Mouse (Mus musculus) cortical plate, adult 2 months (tissue): ENCODE results near the gene Rrp12. TPM values are rescaled to one million over a fixed set of nuclear protein-coding genes. Genes with fewer than 3 reads are reported as not detected.
A peak's percentile ranks its signal among the peaks of the same experiment; 100 is the strongest.

ENCODE experiments used
- H3K27ac ChIP-seq: fragments of 200-500 bp; 2 replicates; pipeline ENCODE4 v1.5.1; 2012; ENCODE audit warnings: low read length, control low read depth, inconsistent platforms; ENCODE audit not compliant: insufficient read depth
- H3K4me1 ChIP-seq: fragments of 200-500 bp; 2 replicates; pipeline ENCODE4 v1.6.1; 2011; ENCODE audit warnings: low read length; ENCODE audit not compliant: control insufficient read depth, insufficient read depth
- H3K4me3 ChIP-seq: fragments of 200-500 bp; 2 replicates; pipeline ENCODE4 v1.5.1; 2011; ENCODE audit warnings: mild to moderate bottlenecking, low read length, control low read depth; ENCODE audit not compliant: insufficient read depth
- CTCF ChIP-seq: fragments of 200-500 bp; IDR thresholded peaks from 2 replicates; pipeline ENCODE4 v1.5.1; 2011; ENCODE audit warnings: mild to moderate bottlenecking, control low read depth, low read length; ENCODE audit not compliant: insufficient read depth; ENCODE audit errors: extremely low read depth
- POLR2A ChIP-seq: fragments of 200-500 bp; IDR thresholded peaks from 2 replicates; pipeline ENCODE4 v1.6.1; 2011; ENCODE audit warnings: mild to moderate bottlenecking, low read length, control low read depth; ENCODE audit not compliant: insufficient read depth; ENCODE audit errors: extremely low read depth
- polyA plus RNA-seq: library from polyadenylated mRNA; depleted of rRNA; stranded (reverse); fragments of >200 nt; gene quantifications from 2 replicates; pipeline ENCODE4 v1.2.3, GENCODE M21; 2012

Rrp12 gene
- polyA plus RNA-seq, 1 experiment = 18.6 TPM

- TF ChIP-seq POLR2A (no peak), CTCF (no peak)
- H3K4me3 ChIP-seq = no peak overlapping the region
- no peak overlapping the region for H3K27ac ChIP-seq
- H3K4me1 ChIP-seq = no peaks in the 10 kb centered on the region
Observed at GRCm38 (mm10) chr19:41906311-41907078, 10.5 kb upstream of the Rrp12 start.

- TF ChIP-seq CTCF (no peak), POLR2A (no peak)
- Histone ChIP-seq H3K4me1 (no peaks in the 10 kb centered on the region), H3K27ac (no peak overlapping the region), H3K4me3 (no peak overlapping the region)
Observed at GRCm38 (mm10) chr19:41905246-41905645, 9.3 kb upstream of the Rrp12 start.

GRCm38 (mm10) chr19:41902848-41903593, 7.0 kb upstream of the Rrp12 start:
- Histone ChIP-seq H3K27ac (no peak overlapping the region), H3K4me1 (no peaks in the 10 kb centered on the region), H3K4me3 (no peak overlapping the region)
- TF ChIP-seq CTCF (no peak), POLR2A (no peak)

GRCm38 (mm10) chr19:41901696-41902095, 5.7 kb upstream of the Rrp12 start:
- no peak overlapping the region for H3K4me3 ChIP-seq
- TF ChIP-seq CTCF (no peak), POLR2A (no peak)
- no peak overlapping the region for H3K27ac ChIP-seq
- no peaks in the 10 kb centered on the region for H3K4me1 ChIP-seq

- Histone ChIP-seq H3K4me1 (no peaks in the 10 kb centered on the region), H3K27ac (no peak overlapping the region), H3K4me3 (no peak overlapping the region)
- TF ChIP-seq CTCF = no peak
Observed at GRCm38 (mm10) chr19:41900495-41901090, 4.6 kb upstream of the Rrp12 start.

- no peaks in the 10 kb centered on the region for H3K4me1 ChIP-seq
Observed at GRCm38 (mm10) chr19:41898860-41899259, 2.9 kb upstream of the Rrp12 start.

GRCm38 (mm10) chr19:41896319-41896711, 342 bp upstream of the Rrp12 start:
- H3K4me1 ChIP-seq = no peaks in the 10 kb centered on the region
- no peak overlapping the region for H3K27ac ChIP-seq
- TF ChIP-seq CTCF (no peak), POLR2A (no peak)
- peak overlapping the region; percentile 64 for H3K4me3 ChIP-seq

More at GRCm38 (mm10) chr19:41898860-41899259, 2.9 kb upstream of the Rrp12 start:
- Histone ChIP-seq H3K27ac (no peak overlapping the region), H3K4me3 (no peak overlapping the region)
- TF ChIP-seq CTCF = peak; percentile 36; the same call in 1 of the 2 replicates
- TF ChIP-seq POLR2A = no peak

- H3K27ac ChIP-seq = no peak overlapping the region
- no peaks in the 10 kb centered on the region for H3K4me1 ChIP-seq
- TF ChIP-seq CTCF (no peak), POLR2A (no peak)
- H3K4me3 ChIP-seq = peak overlapping the region; percentile 64; the same call in 1 of the 2 replicates
Observed at GRCm38 (mm10) chr19:41894959-41895358, 1.0 kb downstream of the Rrp12 start.

- TF ChIP-seq POLR2A (no peak), CTCF (no peak)
- Histone ChIP-seq H3K4me3 (no peak overlapping the region), H3K27ac (no peak overlapping the region), H3K4me1 (no peaks in the 10 kb centered on the region)
Observed at GRCm38 (mm10) chr19:41888191-41888590, 7.8 kb downstream of the Rrp12 start.

GRCm38 (mm10) chr19:41883882-41884281, 12.1 kb downstream of the Rrp12 start:
- no peaks in the 10 kb centered on the region for H3K4me1 ChIP-seq
- no peak overlapping the region for H3K4me3 ChIP-seq
- TF ChIP-seq POLR2A = no peak
- no peak overlapping the region for H3K27ac ChIP-seq
